In genomic region chr11:115811381-115812093, GRCm38 (mm10) we compare ENCODE assay signal across 7 mouse cellular contexts. TPM values are rescaled to one million over a fixed set of nuclear protein-coding genes. Genes with fewer than 3 reads are reported as not detected.
DNase-seq lines count a peak whose midpoint lies in the region; ATAC-seq and TF ChIP-seq lines count a peak whose summit lies in the region.

No protein-coding gene starts in this region.

- H3K4me2 ChIP-seq in forebrain, embryonic 16.5 days (ENCODE audit: low read length), result peak overlapping the region; percentile 84
- peak overlapping the region; percentile 96 for H3K4me2 ChIP-seq in limb, embryonic 13.5 days (replicated peaks)

- peaks cover 22% of the 10 kb centered on the region for H3K4me1 ChIP-seq in lung, adult 2 months (ENCODE audit: control insufficient read depth, insufficient read depth, low read length)
- peaks cover 57% of the 10 kb centered on the region for H3K4me1 ChIP-seq in forebrain, embryonic 16.5 days (replicated peaks; ENCODE audit: control insufficient read depth, insufficient read depth, low read length)
- peaks cover 74% of the 10 kb centered on the region for H3K4me1 ChIP-seq in limb, embryonic 13.5 days
- H3K4me1 ChIP-seq in small intestine, adult 2 months (ENCODE audit: control insufficient read depth, insufficient read depth, insufficient read length, low read length), result peaks cover 30% of the 10 kb centered on the region

- peak overlapping the region; percentile 82 for H3K4me3 ChIP-seq in lung, adult 2 months (replicated peaks; ENCODE audit: extremely low read depth, low read depth, low read length)
- no peak overlapping the region; the same call in 1 of the 2 replicates for H3K4me3 ChIP-seq in forebrain, embryonic 16.5 days (replicated peaks; ENCODE audit: low read length)
- H3K4me3 ChIP-seq in limb, embryonic 13.5 days, result peak overlapping the region; percentile 93
- peak overlapping the region; percentile 94 for H3K4me3 ChIP-seq in small intestine, adult 2 months (ENCODE audit: low read depth, low read length)

- no peak for ATAC-seq in forebrain, embryonic 16.5 days
- no peak for ATAC-seq in limb, embryonic 13.5 days (ENCODE audit: low FRiP score, low read depth)

- peak overlapping the region; percentile 31; the same call in 1 of the 2 replicates for H3K9ac ChIP-seq in forebrain, embryonic 16.5 days (replicated peaks; ENCODE audit: low read depth, low read length)
- peak overlapping the region; percentile 90 for H3K9ac ChIP-seq in limb, embryonic 13.5 days

- no peak overlapping the region for H3K27ac ChIP-seq in forebrain, embryonic 16.5 days (ENCODE audit: low read length)
- H3K27ac ChIP-seq in limb, embryonic 13.5 days, result no peak overlapping the region
- no peak overlapping the region for H3K27ac ChIP-seq in small intestine, adult 2 months (ENCODE audit: insufficient read depth, low read depth, low read length)

- H3K9me3 ChIP-seq in forebrain, embryonic 16.5 days (ENCODE audit: control insufficient read depth, low read length), result no peaks in the 10 kb centered on the region
- no peaks in the 10 kb centered on the region for H3K9me3 ChIP-seq in limb, embryonic 13.5 days

- no peaks in the 10 kb centered on the region for H3K36me3 ChIP-seq in forebrain, embryonic 16.5 days (ENCODE audit: control insufficient read depth, insufficient read depth)
- peaks cover 45% of the 10 kb centered on the region for H3K36me3 ChIP-seq in limb, embryonic 13.5 days
- H3K36me3 ChIP-seq in small intestine, adult 2 months (ENCODE audit: control insufficient read depth, insufficient read depth, low read length), result peaks cover 30% of the 10 kb centered on the region

- WGBS in lung, adult 2 months, result 46% methylated on average over 20 of the region's 20 CpGs
- 72% methylated on average over 20 of the region's 20 CpGs for WGBS in forebrain, embryonic 16.5 days
- 86% methylated on average over 20 of the region's 20 CpGs for WGBS in limb, embryonic 13.5 days
- WGBS in small intestine, adult 2 months, result 58% methylated on average over 20 of the region's 20 CpGs

- DNase-seq in lung, adult 2 months, result no peak
- DNase-seq in lung, postnatal 36 days, result no peak
- no peak for DNase-seq in layer of hippocampus, postnatal 14 days (ENCODE audit: low spot score in 2 of 2)
- DNase-seq in kidney, postnatal 14 days, result no peak

- TF ChIP-seq CTCF in lung, adult 2 months (IDR thresholded peaks at IDR 0.05; ENCODE audit: insufficient read depth, low read length), result no peak
- TF ChIP-seq CTCF in small intestine, adult 2 months (IDR thresholded peaks at IDR 0.05; ENCODE audit: extremely low read depth, insufficient read length, insufficient replicate concordance, low read depth, low read length), result no peak

- no peaks in the 10 kb centered on the region for H3K27me3 ChIP-seq in forebrain, embryonic 16.5 days (replicated peaks; ENCODE audit: control insufficient read depth, insufficient read depth, low read length)
- no peaks in the 10 kb centered on the region for H3K27me3 ChIP-seq in limb, embryonic 13.5 days
- no peaks in the 10 kb centered on the region for H3K27me3 ChIP-seq in small intestine, adult 2 months (ENCODE audit: control insufficient read depth, insufficient read depth, low read length)

- TF ChIP-seq POLR2A in lung, adult 2 months (IDR thresholded peaks at IDR 0.05; ENCODE audit: borderline replicate concordance, extremely low read depth, low read depth, low read length), result no peak
- no peak for TF ChIP-seq POLR2A in small intestine, adult 2 months (IDR thresholded peaks at IDR 0.05; ENCODE audit: low read depth, low read length)

RNA-seq across cellular contexts. Expression of gene Caskin2, which starts 1.9 kb away (rescaled TPM):
- polyA plus RNA-seq in lung, adult 2 months (2012; rRNA removed), result 105 and 144 TPM in 2 replicates
- polyA plus RNA-seq in forebrain, embryonic 16.5 days (2015; fragmentation: Nextera tagmentation; extraction: Ambion mirVana), result 9.1 and 11.2 TPM in 2 replicates
- polyA plus RNA-seq in limb, embryonic 13.5 days (2015; fragmentation: Nextera tagmentation; extraction: Ambion mirVana), result 15.5 and 19.4 TPM in 2 replicates
- 26.1 and 52.6 TPM in 2 replicates for polyA plus RNA-seq in small intestine, adult 2 months (2012; rRNA removed)
- total RNA-seq in layer of hippocampus, postnatal 14 days (2021), result 10 to 100 TPM; 22.0 to 24.8 TPM

RNA-seq across cellular contexts. Expression of gene Tsen54, which starts 3.0 kb away (rescaled TPM):
- polyA plus RNA-seq in lung, adult 2 months (2012; rRNA removed), result 28.9 and 31.3 TPM in 2 replicates
- 25.8 and 28.3 TPM in 2 replicates for polyA plus RNA-seq in forebrain, embryonic 16.5 days (2015; fragmentation: Nextera tagmentation; extraction: Ambion mirVana)
- polyA plus RNA-seq in limb, embryonic 13.5 days (2015; fragmentation: Nextera tagmentation; extraction: Ambion mirVana), result 32.9 and 33.8 TPM in 2 replicates
- 24.3 and 40.8 TPM in 2 replicates for polyA plus RNA-seq in small intestine, adult 2 months (2012; rRNA removed)
- 10 to 100 TPM; 12.4 to 15.0 TPM for total RNA-seq in layer of hippocampus, postnatal 14 days (2021)

RNA-seq across cellular contexts. Expression of gene Llgl2, which starts 12.3 kb away (rescaled TPM):
- polyA plus RNA-seq in lung, adult 2 months (2012; rRNA removed), result 91.8 and 94.0 TPM in 2 replicates
- 1.3 and 2.0 TPM in 2 replicates for polyA plus RNA-seq in forebrain, embryonic 16.5 days (2015; fragmentation: Nextera tagmentation; extraction: Ambion mirVana)
- polyA plus RNA-seq in limb, embryonic 13.5 days (2015; fragmentation: Nextera tagmentation; extraction: Ambion mirVana), result 4.8 and 6.0 TPM in 2 replicates
- 140 and 268 TPM in 2 replicates for polyA plus RNA-seq in small intestine, adult 2 months (2012; rRNA removed)
- total RNA-seq in layer of hippocampus, postnatal 14 days (2021), result 1 to 10 TPM; 2.3 to 3.2 TPM

RNA-seq across cellular contexts. Expression of gene Tmem94, which starts 46.3 kb away (rescaled TPM):
- 100.0 and 107 TPM in 2 replicates for polyA plus RNA-seq in lung, adult 2 months (2012; rRNA removed)
- polyA plus RNA-seq in forebrain, embryonic 16.5 days (2015; fragmentation: Nextera tagmentation; extraction: Ambion mirVana), result 29.1 and 29.8 TPM in 2 replicates
- 22.7 and 31.9 TPM in 2 replicates for polyA plus RNA-seq in limb, embryonic 13.5 days (2015; fragmentation: Nextera tagmentation; extraction: Ambion mirVana)
- polyA plus RNA-seq in small intestine, adult 2 months (2012; rRNA removed), result 48.2 and 132 TPM in 2 replicates
- total RNA-seq in layer of hippocampus, postnatal 14 days (2021), result 10 to 100 TPM; 37.8 to 42.3 TPM

RNA-seq across cellular contexts. Expression of gene Myo15b, which starts 46.7 kb away (rescaled TPM):
- 5.4 and 7.9 TPM in 2 replicates for polyA plus RNA-seq in lung, adult 2 months (2012; rRNA removed)
- polyA plus RNA-seq in forebrain, embryonic 16.5 days (2015; fragmentation: Nextera tagmentation; extraction: Ambion mirVana), result 0.18 TPM in 1 of 2 replicates, not detected in the other
- polyA plus RNA-seq in limb, embryonic 13.5 days (2015; fragmentation: Nextera tagmentation; extraction: Ambion mirVana), result 0.15 and 0.24 TPM in 2 replicates
- polyA plus RNA-seq in small intestine, adult 2 months (2012; rRNA removed), result 539 and 1,655 TPM in 2 replicates
- under 1 TPM; 0.35 to 0.36 TPM for total RNA-seq in layer of hippocampus, postnatal 14 days (2021)

Comparison
In these comparisons a context has a peak if more than half of its experiments do, and no peak if none do; other contexts are left out.
1. RNA of gene Llgl2, which starts 12.3 kb away (polyA plus RNA-seq): 140 to 268 TPM in small intestine, adult 2 months and 91.8 to 94.0 TPM in lung, adult 2 months; 4.8 to 6.0 TPM in limb, embryonic 13.5 days and 1.3 to 2.0 TPM in forebrain, embryonic 16.5 days; every median in the first group is over 10 times any median in the second.